Mouse (Mus musculus) embryonic facial prominence, embryonic 12.5 days (tissue): ENCODE measurements around the gene Dglucy. TPM values are rescaled to one million over a fixed set of nuclear protein-coding genes. Genes with fewer than 3 reads are reported as not detected.

ENCODE experiments used
- ATAC-seq: fragments of 200-750 bp; cut with Nextera tagmentation; 2 replicates; pipeline ENCODE4 v1.8.0; 2017; ENCODE audit not compliant: insufficient number of reproducible peaks, insufficient read depth, low FRiP score, low TSS enrichment
- H3K27ac ChIP-seq: fragments of 300-500 bp; sonication (generic); 2 replicates; pipeline ENCODE4 v1.5.1; 2016; ENCODE audit warnings: mild to moderate bottlenecking
- H3K27me3 ChIP-seq: fragments of 300-500 bp; sonication (generic); 2 replicates; pipeline ENCODE4 v1.6.1; 2016; ENCODE audit warnings: mild to moderate bottlenecking, moderate library complexity
- H3K36me3 ChIP-seq: fragments of 300-500 bp; sonication (generic); 2 replicates; pipeline ENCODE4 v1.6.1; 2016; ENCODE audit warnings: mild to moderate bottlenecking
- H3K4me1 ChIP-seq: fragments of 300-500 bp; sonication (generic); 2 replicates; pipeline ENCODE4 v1.6.1; 2016
- H3K4me2 ChIP-seq: fragments of 300-500 bp; sonication (generic); replicated peaks from 2 replicates; pipeline ENCODE4 v1.6.1; 2016; ENCODE audit warnings: mild to moderate bottlenecking, moderate library complexity
- H3K4me3 ChIP-seq: fragments of 300-500 bp; sonication (generic); 2 replicates; pipeline ENCODE4 v1.5.1; 2016; ENCODE audit warnings: mild to moderate bottlenecking
- H3K9ac ChIP-seq: fragments of 300-500 bp; sonication (generic); 2 replicates; pipeline ENCODE4 v1.6.1; 2016; ENCODE audit warnings: mild to moderate bottlenecking, moderate library complexity
- H3K9me3 ChIP-seq: fragments of 300-500 bp; sonication (generic); 2 replicates; pipeline ENCODE4 v1.6.1; 2016; ENCODE audit warnings: mild to moderate bottlenecking, moderate library complexity
- WGBS: fragments of 180-500 bp; shearing (Covaris S2); methylation state at CpG from one replicate; pipeline ENCODE4 v1.1.7; 2016; 5-methylcytosine and 5-hydroxymethylcytosine counted together
- polyA plus RNA-seq: library from polyadenylated mRNA; unstranded; fragments of >200 nt; fragmentation: Nextera tagmentation; extraction: Ambion mirVana; gene quantifications from 2 replicates; pipeline ENCODE4 v1.2.1, GENCODE M21; 2016

Gene Dglucy
- polyA plus RNA-seq, 1 experiment from 2014 or later: 1.7 TPM

GRCm38 (mm10) chr12:100871234-100871633 is 92.4 kb downstream of the Dglucy start:
- no peaks in the 10 kb centered on the region for H3K27me3 ChIP-seq
- 95% methylated on average over 6 of the region's 6 CpGs for WGBS
- no peaks in the 10 kb centered on the region for H3K4me1 ChIP-seq
- H3K27ac ChIP-seq: no peak overlapping the region
- no peak for ATAC-seq
- no peaks in the 10 kb centered on the region for H3K9me3 ChIP-seq
- H3K4me2 ChIP-seq: no peak overlapping the region
- H3K4me3 ChIP-seq: no peak overlapping the region
- H3K36me3 ChIP-seq: no peaks in the 10 kb centered on the region
- H3K9ac ChIP-seq: no peak overlapping the region

- ATAC-seq: no peak
- no peaks in the 10 kb centered on the region for H3K4me1 ChIP-seq
- no peaks in the 10 kb centered on the region for H3K36me3 ChIP-seq
- H3K4me2 ChIP-seq: no peak overlapping the region
- WGBS: 69% methylated on average over 2 of the region's 2 CpGs
- H3K27me3 ChIP-seq: no peaks in the 10 kb centered on the region
- H3K27ac ChIP-seq: no peak overlapping the region
- no peak overlapping the region for H3K9ac ChIP-seq
- no peak overlapping the region for H3K4me3 ChIP-seq
- H3K9me3 ChIP-seq: no peaks in the 10 kb centered on the region
These were observed 93.0 kb downstream of the Dglucy start for GRCm38 (mm10) chr12:100871841-100872240.

GRCm38 (mm10) chr12:100873612-100874011 is 94.8 kb downstream of the Dglucy start:
- no peak for ATAC-seq
- Histone ChIP-seq H3K4me1 (no peaks in the 10 kb centered on the region), H3K27ac (no peak overlapping the region), H3K9me3 (no peaks in the 10 kb centered on the region), H3K4me2 (no peak overlapping the region), H3K4me3 (no peak overlapping the region), H3K9ac (no peak overlapping the region), H3K27me3 (no peaks in the 10 kb centered on the region), H3K36me3 (no peaks in the 10 kb centered on the region)
- 80% methylated on average over 3 of the region's 3 CpGs for WGBS

- Histone ChIP-seq H3K4me3 (no peak overlapping the region), H3K27me3 (no peaks in the 10 kb centered on the region), H3K9ac (no peak overlapping the region), H3K4me2 (no peak overlapping the region), H3K27ac (no peak overlapping the region), H3K36me3 (no peaks in the 10 kb centered on the region), H3K4me1 (no peaks in the 10 kb centered on the region), H3K9me3 (no peaks in the 10 kb centered on the region)
- WGBS: 63% methylated on average over 3 of the region's 3 CpGs
- ATAC-seq: no peak
These were observed 96.7 kb downstream of the Dglucy start for GRCm38 (mm10) chr12:100875553-100875952.

- Histone ChIP-seq H3K9ac (no peak overlapping the region), H3K4me1 (no peaks in the 10 kb centered on the region), H3K9me3 (no peaks in the 10 kb centered on the region), H3K36me3 (no peaks in the 10 kb centered on the region), H3K27me3 (no peaks in the 10 kb centered on the region), H3K4me2 (no peak overlapping the region), H3K27ac (no peak overlapping the region), H3K4me3 (no peak overlapping the region)
- ATAC-seq: no peak
- WGBS: 73% methylated on average over 6 of the region's 6 CpGs
These were observed 97.1 kb downstream of the Dglucy start for GRCm38 (mm10) chr12:100875960-100876359.

DNA sequence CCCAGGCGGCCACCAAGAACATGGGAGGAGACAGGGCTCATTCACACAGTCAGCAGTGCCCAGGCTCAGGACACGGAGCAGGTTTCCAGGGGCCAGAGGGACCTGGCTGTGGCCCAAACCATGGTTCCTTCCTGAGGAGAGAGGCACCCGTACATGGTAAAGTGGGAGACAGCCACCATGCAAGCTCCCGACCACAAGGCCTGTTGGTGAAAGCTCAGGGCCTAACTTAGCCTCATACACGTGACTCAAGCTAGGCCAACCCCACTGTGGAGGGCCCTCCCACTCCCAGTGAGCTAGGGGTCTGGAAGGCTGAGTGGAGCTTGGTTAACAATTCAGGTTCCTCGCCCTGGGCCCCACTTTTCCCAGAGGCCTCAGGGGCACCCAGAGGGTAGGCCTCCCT is 99.1 kb downstream of the Dglucy start:
- no peak for ATAC-seq
- no peaks in the 10 kb centered on the region for H3K9me3 ChIP-seq
- H3K27ac ChIP-seq: no peak overlapping the region
- H3K36me3 ChIP-seq: no peaks in the 10 kb centered on the region
- H3K4me3 ChIP-seq: no peak overlapping the region
- H3K9ac ChIP-seq: no peak overlapping the region
- H3K4me1 ChIP-seq: no peaks in the 10 kb centered on the region
- H3K27me3 ChIP-seq: no peaks in the 10 kb centered on the region
- H3K4me2 ChIP-seq: no peak overlapping the region
- 82% methylated on average over 6 of the region's 6 CpGs for WGBS

DNA sequence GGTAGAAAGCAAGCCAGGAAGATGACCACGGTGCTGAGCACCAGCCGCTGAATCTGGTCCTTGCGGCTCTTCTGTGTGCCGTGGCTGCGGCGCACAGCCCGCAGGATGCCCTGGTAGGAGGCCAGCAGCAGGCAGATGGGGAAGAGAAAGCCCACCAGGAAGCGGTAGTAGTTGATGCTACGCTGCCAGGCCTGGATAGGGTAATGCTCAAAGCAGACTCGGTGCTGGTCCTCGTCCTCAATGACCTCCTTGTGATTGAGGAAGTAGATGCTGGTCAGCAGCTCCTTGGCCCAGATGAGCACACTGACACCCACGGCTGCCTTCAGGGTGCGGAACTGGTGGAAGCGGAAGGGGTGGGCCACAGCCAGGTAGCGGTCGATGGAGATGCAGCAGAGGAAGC is 99.7 kb downstream of the Dglucy start:
- Histone ChIP-seq H3K4me2 (no peak overlapping the region), H3K4me1 (no peaks in the 10 kb centered on the region), H3K27ac (no peak overlapping the region), H3K4me3 (no peak overlapping the region), H3K9ac (no peak overlapping the region), H3K9me3 (no peaks in the 10 kb centered on the region), H3K27me3 (no peaks in the 10 kb centered on the region), H3K36me3 (no peaks in the 10 kb centered on the region)
- WGBS: 92% methylated on average over 16 of the region's 16 CpGs
- ATAC-seq: no peak

GRCm38 (mm10) chr12:100883168-100883567 is 104.3 kb downstream of the Dglucy start:
- Histone ChIP-seq H3K9me3 (no peaks in the 10 kb centered on the region), H3K27ac (no peak overlapping the region), H3K9ac (no peak overlapping the region), H3K4me3 (no peak overlapping the region), H3K4me1 (no peaks in the 10 kb centered on the region), H3K36me3 (no peaks in the 10 kb centered on the region), H3K27me3 (no peaks in the 10 kb centered on the region), H3K4me2 (no peak overlapping the region)
- ATAC-seq: no peak
- WGBS: 83% methylated on average over 7 of the region's 7 CpGs

- Histone ChIP-seq H3K9ac (no peak overlapping the region), H3K27ac (no peak overlapping the region), H3K27me3 (no peaks in the 10 kb centered on the region), H3K4me3 (no peak overlapping the region), H3K4me1 (no peaks in the 10 kb centered on the region), H3K9me3 (no peaks in the 10 kb centered on the region), H3K4me2 (no peak overlapping the region), H3K36me3 (no peaks in the 10 kb centered on the region)
- WGBS: 93% methylated on average over 3 of the region's 3 CpGs
- ATAC-seq: no peak
These were observed 106.7 kb downstream of the Dglucy start for GRCm38 (mm10) chr12:100885585-100885984.

DNA sequence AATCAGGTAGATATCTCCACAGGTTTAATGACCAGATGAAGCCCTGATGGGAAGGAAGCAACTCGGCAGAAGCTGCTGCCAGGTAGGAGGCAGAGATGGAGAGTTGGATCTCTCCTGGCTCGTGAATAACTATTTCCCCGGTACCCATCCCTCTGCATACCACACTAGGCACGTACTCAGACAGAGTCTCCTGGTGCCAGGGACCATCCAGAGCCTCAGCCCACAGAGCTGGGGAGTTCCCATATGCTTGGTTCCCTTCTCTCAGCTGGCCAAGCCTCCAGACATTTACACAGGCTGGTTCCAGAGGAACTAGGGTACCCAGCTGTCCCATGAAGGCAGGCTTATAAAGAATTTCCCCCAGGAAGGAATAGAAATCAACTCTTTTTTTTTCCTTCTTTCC is 108.0 kb downstream of the Dglucy start:
- Histone ChIP-seq H3K27me3 (no peaks in the 10 kb centered on the region), H3K4me2 (no peak overlapping the region), H3K9ac (no peak overlapping the region), H3K9me3 (no peaks in the 10 kb centered on the region), H3K4me3 (no peak overlapping the region), H3K27ac (no peak overlapping the region), H3K36me3 (no peaks in the 10 kb centered on the region), H3K4me1 (no peaks in the 10 kb centered on the region)
- no peak for ATAC-seq
- 78% methylated on average over 4 of the region's 4 CpGs for WGBS

GRCm38 (mm10) chr12:100887801-100888258 is 109.0 kb downstream of the Dglucy start:
- Histone ChIP-seq H3K4me2 (no peak overlapping the region), H3K9me3 (no peaks in the 10 kb centered on the region), H3K4me3 (no peak overlapping the region), H3K27ac (no peak overlapping the region), H3K36me3 (no peaks in the 10 kb centered on the region), H3K4me1 (no peaks in the 10 kb centered on the region), H3K9ac (no peak overlapping the region; the same call in 1 of the 2 replicates), H3K27me3 (no peaks in the 10 kb centered on the region)
- 42% methylated on average over 12 of the region's 12 CpGs for WGBS
- ATAC-seq: no peak

GRCm38 (mm10) chr12:100890548-100890947 is 111.7 kb downstream of the Dglucy start:
- Histone ChIP-seq H3K4me2 (no peak overlapping the region), H3K27me3 (no peaks in the 10 kb centered on the region), H3K9me3 (no peaks in the 10 kb centered on the region), H3K36me3 (no peaks in the 10 kb centered on the region), H3K4me3 (no peak overlapping the region), H3K9ac (no peak overlapping the region), H3K27ac (no peak overlapping the region), H3K4me1 (no peaks in the 10 kb centered on the region)
- ATAC-seq: no peak
- WGBS: 84% methylated on average over 3 of the region's 3 CpGs

DNA sequence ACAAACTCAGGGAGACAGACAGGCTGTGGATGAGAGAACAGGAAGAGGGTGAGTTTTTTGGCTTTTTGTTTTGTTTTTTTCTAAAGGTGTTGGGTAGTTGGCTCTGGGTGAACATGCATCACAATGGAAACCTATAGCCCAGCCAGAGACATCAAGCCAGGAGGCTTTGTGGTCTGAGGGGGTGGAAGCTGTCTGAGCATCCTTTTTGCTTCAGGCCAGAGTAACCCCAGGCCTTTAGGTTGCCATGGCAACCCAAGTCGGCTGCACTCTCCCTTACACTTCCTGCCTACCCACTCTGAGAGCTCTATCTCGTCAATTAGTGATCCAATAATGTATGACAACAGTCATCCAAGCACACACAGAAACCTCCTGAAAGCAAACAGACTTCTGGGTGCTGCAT is 116.6 kb downstream of the Dglucy start:
- ATAC-seq: no peak
- H3K4me1 ChIP-seq: peaks cover 16% of the 10 kb centered on the region; the same call in 1 of the 2 replicates

More for the DNA sequence above, 116.6 kb downstream of the Dglucy start:
- Histone ChIP-seq H3K9me3 (no peaks in the 10 kb centered on the region), H3K4me3 (no peak overlapping the region), H3K4me2 (no peak overlapping the region), H3K27ac (no peak overlapping the region), H3K36me3 (no peaks in the 10 kb centered on the region), H3K9ac (no peak overlapping the region), H3K27me3 (peaks cover 48% of the 10 kb centered on the region)
- WGBS: 5% methylated on average over 2 of the region's 2 CpGs
